In genomic region chr19:50490721-50491120, GRCm38 (mm10) we compare ENCODE assay signal across 16 mouse cellular contexts.
"Had no signal": no experiment of that assay in that cellular context is flagged by ENCODE, and none has a peak within 500 bp of the region (broad histone marks: within the 10 kb centered on the region; RNA-seq: fewer than 3 reads in every experiment).

No protein-coding gene starts in this region.

- H3K9me3 ChIP-seq: intestine, embryonic 15.5 days; limb, embryonic 10.5 days; liver, embryonic 15.5 days; stomach, embryonic 15.5 days had no signal

- ATAC-seq: lung, postnatal 0 days had no signal

- H3K4me2 ChIP-seq: intestine, embryonic 15.5 days; liver, embryonic 11.5 days; liver, embryonic 15.5 days; stomach, embryonic 15.5 days had no signal

- H3K36me3 ChIP-seq: intestine, embryonic 15.5 days; limb, embryonic 10.5 days; liver, embryonic 15.5 days; stomach, embryonic 15.5 days had no signal

- H3K27me3 ChIP-seq: intestine, embryonic 15.5 days; liver, embryonic 15.5 days; stomach, embryonic 15.5 days had no signal

- DNase-seq: kidney, adult 18-20 months; kidney, postnatal 25 days; lung, adult 2 months; lung, postnatal 36 days; retina, postnatal 1 day; right cerebral cortex, postnatal 4 days; spleen, adult 18-20 months; thymus, adult 2 months; thymus, postnatal 25 days had no signal

- H3K27ac ChIP-seq: intestine, embryonic 15.5 days; left cerebral cortex, adult 2 months; limb, embryonic 10.5 days; liver, embryonic 15.5 days; stomach, embryonic 15.5 days had no signal

- H3K4me3 ChIP-seq: intestine, embryonic 15.5 days; left cerebral cortex, adult 2 months; limb, embryonic 10.5 days; liver, embryonic 15.5 days; stomach, embryonic 15.5 days had no signal

- H3K4me1 ChIP-seq: limb, embryonic 10.5 days; liver, embryonic 15.5 days had no signal

- H3K9ac ChIP-seq: intestine, embryonic 15.5 days; liver, embryonic 15.5 days; stomach, embryonic 15.5 days had no signal
